17 mouse cellular contexts compared by ENCODE assay signal in the genomic region with DNA sequence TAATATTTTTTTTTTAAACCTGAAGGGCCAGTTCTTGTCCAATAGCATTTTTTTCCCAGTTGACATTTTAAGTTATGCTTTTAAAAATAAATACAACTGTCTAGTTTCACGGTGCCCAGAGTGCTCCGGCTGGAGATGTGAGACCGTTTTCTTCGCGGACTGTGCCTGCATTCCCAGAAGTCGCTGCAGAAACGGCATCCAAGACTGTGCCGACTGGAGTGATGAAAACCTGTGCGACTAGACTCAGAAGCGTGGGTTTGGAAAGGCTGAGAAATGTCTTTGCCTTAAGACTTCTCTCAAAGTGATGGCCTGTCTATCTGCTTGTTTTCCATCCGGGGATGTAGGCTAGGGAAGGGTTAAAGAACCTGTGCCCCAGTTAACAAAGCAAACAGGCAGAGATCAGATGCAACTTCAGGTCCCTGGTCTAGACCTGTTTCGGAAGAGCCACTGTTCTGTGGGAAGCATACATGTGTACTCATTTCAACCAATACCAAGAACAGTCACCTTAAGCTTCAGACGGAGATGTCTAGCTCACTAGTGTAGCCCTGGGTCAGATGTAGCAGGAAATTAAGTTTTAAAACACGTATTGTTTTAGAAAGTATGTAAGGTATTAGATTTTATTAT. TPM values are rescaled to one million over a fixed set of nuclear protein-coding genes. Genes with fewer than 3 reads are reported as not detected.
DNase-seq lines count a peak whose midpoint lies in the region; ATAC-seq and TF ChIP-seq lines count a peak whose summit lies in the region.
"Had no signal": no experiment of that assay in that cellular context is flagged by ENCODE, and none has a peak within 500 bp of the region (broad histone marks: within the 10 kb centered on the region; RNA-seq: fewer than 3 reads in every experiment).

No protein-coding gene starts in this region.

- H3K9ac ChIP-seq in heart, embryonic 13.5 days, result peak overlapping the region; percentile 33; the same call in 1 of the 2 replicates
- no peak overlapping the region for H3K9ac ChIP-seq in heart, adult 2 months (ENCODE audit: low read depth, low read length)
- H3K9ac ChIP-seq in lung, embryonic 14.5 days, result 0 out of 2 replicates have a peak overlapping the region, but pooled peaks have one; percentile 2
- 0 out of 2 replicates have a peak overlapping the region, but pooled peaks have one; percentile 27 for H3K9ac ChIP-seq in embryonic facial prominence, embryonic 13.5 days
- H3K9ac ChIP-seq: hindbrain, embryonic 15.5 days; liver, embryonic 15.5 days had no signal

- no peak for ATAC-seq in heart, embryonic 13.5 days (ENCODE audit: extremely low read depth, insufficient number of reproducible peaks, low FRiP score, low TSS enrichment)
- peak; percentile 52 for ATAC-seq in lung, embryonic 14.5 days (ENCODE audit: insufficient read depth)
- ATAC-seq in embryonic facial prominence, embryonic 13.5 days (ENCODE audit: insufficient number of reproducible peaks, insufficient read depth, low FRiP score, low TSS enrichment, low read depth), result no peak
- ATAC-seq: CD4-positive, CD25-positive, alpha-beta regulatory T cell, adult 4 months had no signal

- H3K4me3 ChIP-seq in heart, embryonic 13.5 days, result no peak overlapping the region
- no peak overlapping the region for H3K4me3 ChIP-seq in heart, adult 2 months
- no peak overlapping the region for H3K4me3 ChIP-seq in lung, embryonic 14.5 days (ENCODE audit: low read depth, low read length)
- no peak overlapping the region for H3K4me3 ChIP-seq in embryonic facial prominence, embryonic 13.5 days
- H3K4me3 ChIP-seq: erythroblast, embryonic 14.5 days; hindbrain, embryonic 15.5 days; liver, embryonic 15.5 days had no signal

- no peak for TF ChIP-seq CTCF in heart, adult 2 months (IDR thresholded peaks at IDR 0.05)
- TF ChIP-seq CTCF in lung, embryonic 14.5 days (IDR thresholded peaks at IDR 0.05; ENCODE audit: low read depth), result no peak

- peaks cover 13% of the 10 kb centered on the region for H3K4me1 ChIP-seq in heart, embryonic 13.5 days
- H3K4me1 ChIP-seq in heart, adult 2 months (ENCODE audit: control insufficient read depth, insufficient read depth, low read length), result peaks cover 3% of the 10 kb centered on the region; the same call in 1 of the 2 replicates
- H3K4me1 ChIP-seq in lung, embryonic 14.5 days (ENCODE audit: insufficient read depth), result 0 out of 2 replicates have a peak, but pooled peaks cover 5% of the 10 kb centered on the region
- peaks cover 3% of the 10 kb centered on the region; the same call in 1 of the 2 replicates for H3K4me1 ChIP-seq in embryonic facial prominence, embryonic 13.5 days
- H3K4me1 ChIP-seq: hindbrain, embryonic 15.5 days; liver, embryonic 15.5 days had no signal

- no peaks in the 10 kb centered on the region for H3K79me2 ChIP-seq in heart, adult 2 months (replicated peaks; ENCODE audit: control insufficient read depth, insufficient read depth, low read length)

- 36% methylated on average over 14 of the region's 14 CpGs for WGBS in heart, embryonic 13.5 days
- WGBS in heart, adult 2 months, result 38% methylated on average over 14 of the region's 14 CpGs
- WGBS in lung, embryonic 14.5 days, result 23% methylated on average over 14 of the region's 14 CpGs
- 45% methylated on average over 14 of the region's 14 CpGs for WGBS in embryonic facial prominence, embryonic 13.5 days

- H3K27me3 ChIP-seq in heart, embryonic 13.5 days (replicated peaks), result no peaks in the 10 kb centered on the region
- no peaks in the 10 kb centered on the region for H3K27me3 ChIP-seq in heart, adult 2 months (ENCODE audit: control insufficient read depth, insufficient read depth, low read length)
- no peaks in the 10 kb centered on the region for H3K27me3 ChIP-seq in lung, embryonic 14.5 days (ENCODE audit: insufficient read depth, low read length)
- no peaks in the 10 kb centered on the region for H3K27me3 ChIP-seq in embryonic facial prominence, embryonic 13.5 days
- H3K27me3 ChIP-seq: hindbrain, embryonic 15.5 days; liver, embryonic 15.5 days had no signal

- peaks cover 43% of the 10 kb centered on the region for H3K36me3 ChIP-seq in heart, embryonic 13.5 days
- peaks cover 20% of the 10 kb centered on the region for H3K36me3 ChIP-seq in heart, adult 2 months (ENCODE audit: control insufficient read depth, insufficient read depth, low read length)
- peaks cover 37% of the 10 kb centered on the region for H3K36me3 ChIP-seq in lung, embryonic 14.5 days (ENCODE audit: insufficient read depth)
- H3K36me3 ChIP-seq in embryonic facial prominence, embryonic 13.5 days, result peaks cover 40% of the 10 kb centered on the region

- intact Hi-C loops in heart, adult 2 months (cut with DNase I), result no loop called here

- DNase-seq in heart, adult 2 months, result no peak
- DNase-seq in lung, embryonic 14.5 days, result no peak
- DNase-seq in lung, postnatal 25 days (ENCODE audit: low spot score), result no peak
- DNase-seq in ES-CJ7 (ENCODE audit: low read depth, low spot score), result peak; percentile 26
- DNase-seq in yolk sac, embryonic 10.5 days (ENCODE audit: low spot score), result no peak
- no peak for DNase-seq in thymus, postnatal 36 days
- DNase-seq: cerebellum, adult 9-11 months; gastrocnemius, postnatal 36 days had no signal

- peak overlapping the region; percentile 30 for H3K4me2 ChIP-seq in heart, embryonic 13.5 days
- H3K4me2 ChIP-seq in lung, embryonic 14.5 days, result peak overlapping the region; percentile 32
- no peak overlapping the region for H3K4me2 ChIP-seq in embryonic facial prominence, embryonic 13.5 days
- H3K4me2 ChIP-seq: hindbrain, embryonic 15.5 days; liver, embryonic 15.5 days had no signal

- no peaks in the 10 kb centered on the region for H3K9me3 ChIP-seq in heart, embryonic 13.5 days
- H3K9me3 ChIP-seq in lung, embryonic 14.5 days (ENCODE audit: low read depth, low read length), result no peaks in the 10 kb centered on the region
- H3K9me3 ChIP-seq in embryonic facial prominence, embryonic 13.5 days, result no peaks in the 10 kb centered on the region
- H3K9me3 ChIP-seq: hindbrain, embryonic 15.5 days; liver, embryonic 15.5 days had no signal

- no peak for TF ChIP-seq EP300 in heart, adult 2 months (IDR thresholded peaks at IDR 0.05; ENCODE audit: insufficient read depth, low read depth, low read length)

- no peak for TF ChIP-seq POLR2A in heart, adult 2 months (IDR thresholded peaks at IDR 0.05; ENCODE audit: insufficient read depth, low read depth, low read length)

- H3K27ac ChIP-seq in heart, embryonic 13.5 days (replicated peaks), result no peak overlapping the region
- H3K27ac ChIP-seq in heart, adult 2 months, result no peak overlapping the region
- no peak overlapping the region for H3K27ac ChIP-seq in lung, embryonic 14.5 days (ENCODE audit: low read depth)
- H3K27ac ChIP-seq in embryonic facial prominence, embryonic 13.5 days, result peak overlapping the region; percentile 55; the same call in 1 of the 2 replicates
- H3K27ac ChIP-seq: hindbrain, embryonic 15.5 days; kidney, postnatal 0 days; liver, embryonic 15.5 days had no signal

RNA-seq across cellular contexts. Expression of a gene that starts 9.8 kb away (rescaled TPM):
- polyA plus RNA-seq in heart, embryonic 13.5 days (2015; fragmentation: Nextera tagmentation; extraction: Ambion mirVana), result 385 and 447 TPM in 2 replicates
- total RNA-seq in heart, adult 2 months (2021), result 100 to 1,000 TPM; 193 to 218 TPM
- 88.2 and 135 TPM in 2 replicates for polyA plus RNA-seq in heart, adult 2 months (2012; rRNA removed)
- polyA plus RNA-seq in lung, embryonic 14.5 days (2014; fragmentation: Nextera tagmentation; extraction: Ambion mirVana), result 746 and 761 TPM in 2 replicates
- 725 and 786 TPM in 2 replicates for polyA plus RNA-seq in embryonic facial prominence, embryonic 13.5 days (2015; fragmentation: Nextera tagmentation; extraction: Ambion mirVana)

RNA-seq across cellular contexts. Expression of a gene that starts 27.3 kb away (rescaled TPM):
- polyA plus RNA-seq in heart, embryonic 13.5 days (2015; fragmentation: Nextera tagmentation; extraction: Ambion mirVana), result not detected in 2 replicates
- total RNA-seq in heart, adult 2 months (2021), result not detected
- polyA plus RNA-seq in heart, adult 2 months (2012; rRNA removed), result not detected in 2 replicates
- not detected in 2 replicates for polyA plus RNA-seq in lung, embryonic 14.5 days (2014; fragmentation: Nextera tagmentation; extraction: Ambion mirVana)
- polyA plus RNA-seq in embryonic facial prominence, embryonic 13.5 days (2015; fragmentation: Nextera tagmentation; extraction: Ambion mirVana), result not detected in 2 replicates
- total RNA-seq: gastrocnemius, postnatal 36 days; left cerebral cortex, postnatal 36 days; monocyte, adult 5-6 weeks had no signal
- polyA plus RNA-seq: CD4-positive, CD25-positive, alpha-beta regulatory T cell, adult 4 months; erythroblast, embryonic 14.5 days; hindbrain, embryonic 15.5 days; kidney, postnatal 0 days; liver, embryonic 15.5 days had no signal

RNA-seq across cellular contexts. Expression of a gene that starts 44.1 kb away (rescaled TPM):
- polyA plus RNA-seq in heart, embryonic 13.5 days (2015; fragmentation: Nextera tagmentation; extraction: Ambion mirVana), result 14.1 and 14.8 TPM in 2 replicates
- 10 to 100 TPM; 35.6 to 46.8 TPM for total RNA-seq in heart, adult 2 months (2021)
- polyA plus RNA-seq in heart, adult 2 months (2012; rRNA removed), result 11.3 and 17.2 TPM in 2 replicates
- polyA plus RNA-seq in lung, embryonic 14.5 days (2014; fragmentation: Nextera tagmentation; extraction: Ambion mirVana), result 19.8 and 21.2 TPM in 2 replicates
- 24.5 and 24.9 TPM in 2 replicates for polyA plus RNA-seq in embryonic facial prominence, embryonic 13.5 days (2015; fragmentation: Nextera tagmentation; extraction: Ambion mirVana)

RNA-seq across cellular contexts. Expression of a gene that starts 44.1 kb away (rescaled TPM):
- 13.5 and 15.0 TPM in 2 replicates for polyA plus RNA-seq in heart, embryonic 13.5 days (2015; fragmentation: Nextera tagmentation; extraction: Ambion mirVana)
- 1 to 10 TPM; 5.7 to 6.7 TPM for total RNA-seq in heart, adult 2 months (2021)
- polyA plus RNA-seq in heart, adult 2 months (2012; rRNA removed), result 4.2 and 6.2 TPM in 2 replicates
- polyA plus RNA-seq in lung, embryonic 14.5 days (2014; fragmentation: Nextera tagmentation; extraction: Ambion mirVana), result 38.3 and 40.9 TPM in 2 replicates
- polyA plus RNA-seq in embryonic facial prominence, embryonic 13.5 days (2015; fragmentation: Nextera tagmentation; extraction: Ambion mirVana), result 31.1 and 36.6 TPM in 2 replicates

RNA-seq across cellular contexts. Expression of a gene that starts 47.1 kb away (rescaled TPM):
- 0.04 TPM in 2 replicates for polyA plus RNA-seq in heart, embryonic 13.5 days (2015; fragmentation: Nextera tagmentation; extraction: Ambion mirVana)
- under 1 TPM in 1 of 2 experiments, not detected in 1; 0.05 TPM for total RNA-seq in heart, adult 2 months (2021)
- polyA plus RNA-seq in heart, adult 2 months (2012; rRNA removed), result 0.03 and 0.06 TPM in 2 replicates
- not detected in 2 replicates for polyA plus RNA-seq in lung, embryonic 14.5 days (2014; fragmentation: Nextera tagmentation; extraction: Ambion mirVana)
- 3.5 and 3.9 TPM in 2 replicates for polyA plus RNA-seq in embryonic facial prominence, embryonic 13.5 days (2015; fragmentation: Nextera tagmentation; extraction: Ambion mirVana)
- total RNA-seq: monocyte, adult 5-6 weeks had no signal
- polyA plus RNA-seq: CD4-positive, CD25-positive, alpha-beta regulatory T cell, adult 4 months; erythroblast, embryonic 14.5 days; liver, embryonic 15.5 days had no signal
